Mouse (Mus musculus): ENCODE data around the gene Pcsk6.

Pcsk6 gene

GRCm38 (mm10) chr7:66001797-66002196 is 140.3 kb downstream of the Pcsk6 start:
- 73% methylated on average over 3 of the region's 3 CpGs for WGBS

GRCm38 (mm10) chr7:66003447-66003846 is 141.9 kb downstream of the Pcsk6 start:
- WGBS: 98% methylated on average over 5 of the region's 5 CpGs

GRCm38 (mm10) chr7:66003865-66004638 is 142.5 kb downstream of the Pcsk6 start:
- 78% methylated on average over 13 of the region's 13 CpGs for WGBS

DNA sequence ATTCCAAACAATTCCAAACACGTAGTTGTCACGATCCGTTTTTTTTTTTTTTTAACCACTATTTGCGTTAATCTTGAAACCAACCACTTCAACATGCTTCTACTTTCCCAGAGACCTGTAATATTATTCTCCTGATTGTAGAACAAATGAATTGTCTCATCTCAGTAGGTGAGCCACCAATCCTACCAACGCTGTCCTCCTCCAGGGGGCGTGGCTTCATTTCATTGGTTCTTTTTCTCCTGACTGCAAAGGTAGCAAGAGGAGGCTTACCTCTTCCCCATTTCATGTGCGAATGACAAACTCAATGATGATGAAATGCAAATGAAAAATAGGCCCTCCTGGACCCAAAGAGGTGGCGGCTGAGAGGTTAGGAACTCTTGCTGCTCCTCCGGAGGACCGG is 143.5 kb downstream of the Pcsk6 start:
- WGBS: 85% methylated on average over 10 of the region's 10 CpGs

DNA sequence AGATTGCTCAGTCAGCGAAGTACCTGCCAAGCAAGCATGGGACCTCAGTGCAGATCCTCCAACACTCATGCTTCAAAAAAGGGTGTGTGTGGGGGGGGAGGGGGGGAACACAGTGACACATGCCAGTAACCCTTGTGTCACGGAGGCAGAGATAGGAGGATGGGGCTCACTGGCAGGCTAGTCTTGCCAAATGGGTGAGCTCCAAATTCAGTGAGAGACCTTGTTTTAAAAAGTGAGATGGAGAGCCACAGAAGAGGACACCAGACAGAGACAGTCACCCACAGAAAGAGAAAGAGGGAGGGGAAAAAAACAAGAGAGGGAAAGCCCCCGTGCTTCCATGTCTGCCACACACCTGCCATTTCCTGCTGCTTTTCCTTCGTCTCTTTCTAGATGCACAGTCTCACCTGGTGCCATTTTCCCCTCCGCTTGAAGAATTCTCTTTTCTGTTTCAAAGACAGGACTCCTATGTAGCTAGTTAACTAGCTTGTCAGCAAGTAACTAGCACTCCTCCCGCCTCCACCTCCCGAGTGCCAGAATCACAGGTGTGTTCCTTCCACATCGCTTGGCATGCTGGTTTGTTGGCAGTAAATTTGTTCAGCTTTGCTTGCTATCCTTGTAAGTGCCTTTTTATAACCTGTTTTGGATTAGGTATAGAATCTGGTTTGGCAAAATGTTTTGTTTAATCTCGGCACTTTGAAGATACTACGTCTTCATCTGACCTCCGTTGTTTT is 146.8 kb downstream of the Pcsk6 start:
- WGBS: 63% methylated on average over 11 of the region's 11 CpGs

DNA sequence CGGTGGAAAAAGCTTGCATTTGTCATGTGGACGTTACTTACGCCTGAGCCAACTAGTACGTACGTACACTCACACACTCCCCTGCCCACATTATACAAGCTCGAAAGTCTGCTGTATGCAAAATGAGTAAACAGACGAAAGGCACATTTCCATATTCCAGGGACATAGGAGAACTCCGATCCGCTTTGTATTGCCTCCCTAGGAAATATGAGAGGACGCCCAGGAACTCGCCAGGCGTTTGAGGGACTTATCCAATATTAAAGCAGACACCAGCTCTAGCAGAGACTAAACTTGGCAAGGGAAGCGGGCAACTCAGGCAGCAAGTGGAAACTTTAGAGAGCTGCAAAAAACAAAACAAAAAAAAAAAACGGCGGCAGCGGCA is 147.3 kb downstream of the Pcsk6 start:
- WGBS: 44% methylated on average over 16 of the region's 16 CpGs

- 79% methylated on average over 6 of the region's 6 CpGs for WGBS
Measured at GRCm38 (mm10) chr7:66010518-66010917, 149.0 kb downstream of the Pcsk6 start.

DNA sequence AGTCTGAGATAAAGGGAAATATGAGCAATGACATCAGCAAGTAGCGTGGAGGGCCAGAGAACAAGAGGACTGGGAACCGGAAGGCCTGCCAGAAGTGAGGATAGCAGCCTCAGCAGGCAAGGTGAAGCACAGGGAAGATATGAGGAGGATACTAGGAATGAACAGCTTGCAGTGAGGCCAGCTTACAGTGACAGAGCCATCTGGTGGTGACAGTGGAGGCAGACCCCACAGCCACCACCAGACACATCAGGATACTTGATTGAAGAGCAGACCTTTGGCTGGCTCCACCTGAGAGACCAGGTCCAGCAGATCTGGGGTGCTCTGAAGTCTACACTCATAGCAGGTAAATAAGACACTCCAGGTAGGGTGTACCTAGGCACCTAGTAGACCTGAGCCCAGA is 166.2 kb downstream of the Pcsk6 start:
- WGBS: 93% methylated on average over 2 of the region's 2 CpGs

DNA sequence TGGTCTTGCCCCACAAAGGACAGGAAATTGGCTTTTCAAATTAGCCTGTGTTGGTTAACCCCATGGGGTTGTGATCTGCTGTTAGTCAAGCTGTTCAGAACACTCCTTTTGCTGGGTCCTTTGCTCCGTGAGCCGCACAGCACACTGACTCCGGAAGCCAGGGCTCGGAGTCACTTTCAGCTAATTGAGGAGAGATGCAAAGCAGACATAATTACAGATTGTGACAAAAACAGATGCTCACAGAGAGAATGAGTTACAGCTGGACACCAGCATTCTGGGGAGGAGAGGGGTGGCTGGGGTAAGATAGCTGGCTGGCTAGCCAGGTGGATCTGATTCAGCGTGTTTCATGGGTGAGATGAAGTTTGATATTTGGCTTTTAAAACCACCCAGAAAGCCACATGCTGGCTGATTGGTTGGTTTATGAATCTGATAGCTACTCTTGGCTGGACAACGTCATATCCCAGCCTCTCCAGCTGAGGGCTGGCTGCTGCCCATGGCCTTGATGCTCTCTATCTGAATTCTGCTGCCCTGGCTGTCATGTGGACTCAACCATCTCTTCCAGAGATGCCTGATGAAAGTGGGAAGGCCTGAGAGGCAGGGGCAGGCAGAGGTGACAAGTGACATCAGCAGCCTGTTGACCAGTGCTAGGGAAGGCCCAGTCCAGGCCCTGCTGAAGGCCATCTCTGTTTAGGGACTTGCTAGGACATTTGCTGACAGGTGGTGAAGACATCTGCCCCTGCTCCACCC is 167.4 kb downstream of the Pcsk6 start:
- 83% methylated on average over 6 of the region's 6 CpGs for WGBS

DNA sequence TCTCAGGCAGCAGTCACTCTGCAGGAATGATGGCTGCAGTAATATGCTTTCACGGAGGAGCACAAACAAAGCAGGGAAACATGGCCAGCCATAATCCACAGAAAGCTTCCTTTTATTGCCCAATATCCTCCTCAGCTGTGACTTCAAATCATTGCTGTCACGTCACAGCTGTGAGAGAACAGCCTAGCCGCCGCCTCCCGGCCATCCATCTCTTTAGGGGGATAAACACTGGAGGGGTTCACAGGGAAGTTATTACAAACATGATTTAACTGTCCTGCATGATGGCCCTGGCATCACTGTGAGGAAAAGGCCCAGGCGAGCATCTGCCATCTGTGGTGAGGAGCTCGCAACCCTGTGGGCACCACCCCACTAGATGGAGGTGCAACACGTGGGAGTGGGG is 175.3 kb downstream of the Pcsk6 start:
- 85% methylated on average over 8 of the region's 8 CpGs for WGBS

DNA sequence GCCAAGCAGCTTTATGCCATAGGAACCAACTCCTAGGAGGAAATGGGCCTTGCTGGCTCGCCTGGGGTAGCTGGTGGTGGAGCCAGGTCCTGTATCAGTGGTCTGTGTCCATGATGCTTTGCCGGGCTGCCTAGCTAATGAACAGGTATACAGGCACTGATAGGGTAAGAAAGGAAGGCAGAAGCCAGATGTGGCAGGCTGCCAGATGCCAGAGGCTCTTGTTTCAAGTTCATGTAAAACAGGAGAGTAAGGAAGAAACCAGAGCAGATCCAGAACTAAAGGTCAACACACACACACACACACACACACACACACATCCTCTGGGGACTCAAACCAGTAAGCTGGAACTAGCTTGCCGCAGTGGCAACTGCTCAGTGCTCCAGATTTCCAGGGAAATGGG is 176.7 kb downstream of the Pcsk6 start:
- WGBS: 77% methylated on average over 3 of the region's 3 CpGs

DNA sequence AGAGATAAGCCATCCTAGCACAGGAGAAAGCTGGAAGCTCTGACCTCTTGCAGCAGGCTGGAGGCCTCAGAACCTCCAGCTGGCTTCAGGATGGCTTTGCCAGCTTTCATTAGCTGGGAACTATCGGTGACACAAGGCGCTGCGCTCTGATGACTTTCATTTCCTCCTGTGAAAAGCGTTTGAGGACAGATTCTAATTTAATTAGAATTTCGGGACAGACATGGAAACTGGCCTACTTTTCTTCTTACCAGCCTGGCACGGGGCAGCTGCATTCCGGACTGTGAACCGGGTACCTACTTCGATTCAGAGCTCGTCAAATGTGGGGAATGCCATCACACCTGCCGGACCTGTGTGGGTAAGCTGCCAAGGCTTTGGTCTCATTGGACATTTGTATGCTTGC is 177.2 kb downstream of the Pcsk6 start:
- 69% methylated on average over 11 of the region's 11 CpGs for WGBS

- 89% methylated on average over 18 of the region's 18 CpGs for WGBS
Measured at GRCm38 (mm10) chr7:66040026-66040814, 178.7 kb downstream of the Pcsk6 start.

GRCm38 (mm10) chr7:66043552-66044459 is 182.3 kb downstream of the Pcsk6 start, which contains the start of gene Gm45213:
Gene Gm45213, plus strand, starts transcription at chr7:66043602.
- 77% methylated on average over 10 of the region's 10 CpGs for WGBS

DNA sequence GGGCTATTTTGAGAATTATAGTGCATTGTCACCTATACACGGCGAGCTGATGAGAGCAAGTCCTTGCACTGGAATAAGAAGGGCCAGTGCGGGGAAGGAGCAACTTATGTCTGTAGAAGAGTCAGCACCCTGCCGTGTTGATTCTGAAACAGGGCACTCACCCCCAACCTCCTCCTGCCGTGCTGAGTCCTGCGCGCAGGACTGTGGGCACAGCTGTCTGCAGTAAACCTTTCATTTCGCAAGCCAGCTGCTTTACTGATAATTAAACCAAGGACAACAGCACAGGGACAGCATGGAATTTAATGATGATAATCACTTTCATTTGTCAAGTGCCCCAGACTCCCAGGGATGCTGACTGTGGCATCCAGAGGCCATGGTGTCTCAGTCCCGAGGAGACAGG is 183.1 kb downstream of the Pcsk6 start:
- 73% methylated on average over 9 of the region's 9 CpGs for WGBS

GRCm38 (mm10) chr7:66046921-66047918 is 185.7 kb downstream of the Pcsk6 start:
- WGBS: 77% methylated on average over 17 of the region's 17 CpGs

DNA sequence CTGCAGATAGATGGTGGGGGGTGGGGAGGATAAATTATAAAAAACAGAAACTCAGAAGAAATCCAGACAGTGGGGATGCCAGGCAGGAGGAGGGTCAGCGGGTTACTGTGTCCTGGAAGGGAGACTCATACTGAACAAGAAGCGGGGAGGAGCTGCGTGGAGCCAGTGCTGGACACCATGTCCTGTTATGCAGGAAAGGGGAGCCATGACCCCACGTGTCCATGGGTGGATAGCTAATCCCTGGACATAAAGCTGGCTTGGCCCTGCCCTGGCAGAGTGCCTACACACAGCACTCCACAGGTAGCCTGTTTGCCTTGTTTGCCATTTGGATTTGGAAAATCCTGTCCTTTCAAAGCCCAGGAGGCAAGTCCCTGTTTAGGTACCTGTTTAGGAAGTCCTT is 186.4 kb downstream of the Pcsk6 start:
- 76% methylated on average over 4 of the region's 4 CpGs for WGBS

- WGBS: 86% methylated on average over 12 of the region's 12 CpGs
Measured at GRCm38 (mm10) chr7:66048446-66049230, 187.1 kb downstream of the Pcsk6 start.

Data from cerebral cortex, adult 2 months (tissue).